Mouse (Mus musculus): ENCODE results near the gene Mea1. TPM values are rescaled to one million over a fixed set of nuclear protein-coding genes. Genes with fewer than 3 reads are reported as not detected.

Mea1 gene
- 10 to 100 TPM; 44.8 to 46.6 TPM for total RNA-seq (2023)

DNA sequence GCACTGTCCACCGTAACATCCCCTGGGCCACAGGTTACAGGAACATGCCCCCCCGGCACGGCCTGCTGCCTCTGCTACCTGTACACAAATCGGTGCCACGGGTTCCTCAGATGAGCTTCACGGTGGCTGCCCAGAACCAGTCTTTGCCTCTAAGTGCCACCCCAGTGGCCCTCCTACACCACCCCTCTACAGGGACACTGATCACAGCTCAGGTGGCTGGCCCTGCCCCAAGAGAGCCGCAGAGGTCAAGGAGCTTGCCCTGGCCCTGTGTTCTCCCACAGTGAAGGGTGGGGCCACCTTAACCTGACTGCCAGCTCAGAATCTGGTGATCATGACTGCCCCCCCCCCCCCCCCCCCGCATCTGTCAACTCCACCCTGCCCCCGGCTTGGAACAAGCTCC is at the start of gene Mea1:
TSS of gene Mea1 (plus strand) at position 378 of the 400 bp plus-strand sequence.

DNA sequence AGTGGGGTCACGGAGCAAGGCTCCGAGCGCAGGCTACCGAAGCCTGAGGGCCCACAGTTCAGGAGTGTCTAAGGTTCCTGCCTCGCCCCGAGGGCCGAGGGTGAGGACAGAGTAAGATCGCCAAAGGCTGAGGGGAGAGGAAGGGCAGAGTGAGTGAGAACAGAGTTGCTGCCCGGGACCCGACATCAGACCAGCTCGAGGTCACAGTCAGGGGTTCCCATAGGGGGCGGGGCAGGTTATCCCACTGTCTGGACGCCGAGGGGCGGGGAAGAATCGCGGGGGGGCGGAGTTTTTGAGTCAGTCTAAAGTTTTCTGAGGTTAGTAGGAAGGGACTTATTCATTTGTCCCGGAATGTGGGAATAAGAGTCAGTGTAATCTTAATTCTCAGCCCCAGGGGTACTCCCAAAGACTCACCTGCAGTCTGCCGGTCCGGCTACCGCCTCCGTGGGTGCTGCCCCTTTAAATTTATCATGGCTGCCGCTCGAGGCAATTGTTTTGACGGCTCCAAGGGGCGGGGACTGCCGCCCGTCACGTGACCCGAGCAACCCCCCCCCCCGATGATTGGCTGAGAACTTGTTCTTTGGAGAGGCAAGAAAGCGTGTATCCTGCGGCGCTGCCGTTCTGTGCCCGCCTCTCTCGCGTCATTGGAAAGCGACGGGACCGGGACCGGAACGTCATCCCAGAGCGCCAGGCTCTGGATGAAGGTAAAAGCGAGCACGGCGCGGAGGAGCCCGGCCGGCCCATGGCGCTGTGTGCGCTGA is 32.9 kb upstream of the Mea1 start, which contains the start of the genes Klc4 and Mrpl2:
TSS of gene Klc4 (minus strand) at position 462 of the 761 bp plus-strand sequence.
TSS of gene Mrpl2 (plus strand) at position 669 of the 761 bp plus-strand sequence.

DNA sequence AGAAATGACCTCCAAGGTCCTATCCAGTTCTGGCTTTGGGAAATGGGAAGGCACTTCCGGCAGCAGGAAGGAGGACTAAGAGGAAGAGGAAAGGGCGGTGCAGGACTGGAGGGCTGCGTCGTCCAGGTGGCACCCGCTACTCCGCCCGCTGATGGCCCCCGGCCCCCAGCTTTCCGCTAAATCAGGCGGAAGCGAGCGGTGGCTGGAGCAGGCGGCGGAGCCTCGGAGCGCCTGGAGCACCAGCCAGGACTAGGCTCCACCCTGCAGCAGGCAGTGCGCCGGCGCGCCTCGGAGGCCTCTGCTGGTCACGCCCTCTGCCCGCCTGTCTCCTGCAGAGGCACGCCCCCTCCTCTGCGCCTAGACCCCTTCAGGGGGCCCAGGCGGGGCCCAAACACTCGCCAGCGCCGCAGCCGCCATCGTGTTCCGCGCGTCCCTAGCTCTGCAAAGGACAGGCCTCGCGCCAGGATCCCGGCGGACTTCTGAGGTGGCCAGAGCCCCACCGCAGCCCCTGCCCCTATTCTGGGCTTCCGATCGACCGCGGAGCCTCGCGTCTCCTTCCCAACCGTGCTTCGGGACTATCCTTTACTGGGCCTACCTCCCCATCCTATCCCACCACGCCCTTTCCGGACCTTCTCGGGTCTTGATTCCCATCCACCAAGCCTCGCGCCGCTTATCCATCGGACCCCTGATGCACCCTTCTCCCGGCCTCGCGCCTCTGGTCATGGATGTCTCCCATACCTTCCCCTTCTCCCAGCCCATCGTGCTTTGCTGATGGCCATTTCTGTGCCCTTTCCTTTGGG is 28.2 kb upstream of the Mea1 start, which contains the start of gene Cul7:
TSS of gene Cul7 (plus strand) at position 106 of the 800 bp plus-strand sequence.

DNA sequence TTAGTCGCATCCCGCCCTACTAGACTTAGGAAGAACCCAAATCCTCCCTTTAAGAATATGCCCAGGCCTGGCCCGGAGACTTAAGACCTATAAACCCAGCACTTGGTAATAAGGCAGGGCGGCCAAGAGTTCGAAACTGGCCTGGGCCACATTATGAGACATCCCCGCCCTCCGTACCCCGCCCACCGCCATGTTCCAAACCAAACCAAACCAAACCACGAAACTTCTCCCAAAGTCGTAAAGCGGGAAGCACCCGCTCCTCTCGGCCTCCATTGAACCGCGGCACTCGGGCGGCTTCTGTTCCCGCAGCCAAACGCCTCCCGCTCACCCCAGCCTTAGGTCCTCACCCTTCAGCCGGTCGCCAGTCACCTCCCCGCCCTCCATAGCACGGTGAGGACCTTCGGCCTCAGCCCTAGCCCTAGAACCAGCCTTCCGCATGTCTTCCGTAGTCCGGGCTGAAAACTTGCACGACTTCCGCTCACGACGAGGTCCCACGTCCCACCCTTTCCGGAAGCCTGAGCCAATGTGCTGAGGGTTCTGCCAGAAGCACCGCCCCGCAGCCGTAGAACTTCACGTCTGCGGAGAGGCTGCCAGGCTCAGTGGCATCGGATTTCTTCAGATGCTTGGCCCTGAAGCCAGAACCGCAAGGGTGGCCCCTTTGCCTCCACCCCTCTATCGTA is 4.6 kb upstream of the Mea1 start, which contains the start of gene Rrp36:
TSS of gene Rrp36 (minus strand) at position 503 of the 680 bp plus-strand sequence.

DNA sequence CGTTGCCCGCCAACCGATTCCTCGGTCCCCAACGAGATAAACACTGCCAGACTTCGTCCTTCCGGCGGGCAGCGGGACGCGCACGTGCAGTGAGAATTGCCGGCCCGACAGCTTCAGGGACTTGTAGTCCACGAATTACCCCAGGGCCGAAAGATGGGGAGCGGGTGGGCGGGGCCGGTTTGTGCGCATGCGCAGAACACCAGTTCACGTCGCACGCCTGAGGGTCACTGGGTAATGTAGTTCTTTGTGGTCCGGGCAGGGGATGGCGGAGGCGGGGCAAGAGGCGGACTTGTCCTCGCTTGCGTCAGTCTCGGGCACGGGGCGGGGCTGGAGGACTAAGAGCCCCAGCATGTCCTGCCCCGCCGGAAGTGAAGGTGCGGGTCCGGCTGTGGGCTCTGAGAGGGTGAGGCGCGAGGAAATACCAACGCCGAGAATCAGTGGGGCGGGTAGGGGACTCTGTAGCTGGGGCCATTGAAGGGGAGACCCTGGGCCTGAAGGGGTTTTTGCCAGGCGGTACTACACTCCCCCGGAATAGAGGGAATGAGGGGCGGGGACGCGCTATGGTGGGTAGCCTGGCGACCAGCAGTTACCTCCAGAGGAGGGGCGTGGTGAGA is 2.3 kb downstream of the Mea1 start, which contains the start of gene Klhdc3:
TSS of gene Klhdc3 (minus strand) at position 155 of the 614 bp plus-strand sequence.

DNA sequence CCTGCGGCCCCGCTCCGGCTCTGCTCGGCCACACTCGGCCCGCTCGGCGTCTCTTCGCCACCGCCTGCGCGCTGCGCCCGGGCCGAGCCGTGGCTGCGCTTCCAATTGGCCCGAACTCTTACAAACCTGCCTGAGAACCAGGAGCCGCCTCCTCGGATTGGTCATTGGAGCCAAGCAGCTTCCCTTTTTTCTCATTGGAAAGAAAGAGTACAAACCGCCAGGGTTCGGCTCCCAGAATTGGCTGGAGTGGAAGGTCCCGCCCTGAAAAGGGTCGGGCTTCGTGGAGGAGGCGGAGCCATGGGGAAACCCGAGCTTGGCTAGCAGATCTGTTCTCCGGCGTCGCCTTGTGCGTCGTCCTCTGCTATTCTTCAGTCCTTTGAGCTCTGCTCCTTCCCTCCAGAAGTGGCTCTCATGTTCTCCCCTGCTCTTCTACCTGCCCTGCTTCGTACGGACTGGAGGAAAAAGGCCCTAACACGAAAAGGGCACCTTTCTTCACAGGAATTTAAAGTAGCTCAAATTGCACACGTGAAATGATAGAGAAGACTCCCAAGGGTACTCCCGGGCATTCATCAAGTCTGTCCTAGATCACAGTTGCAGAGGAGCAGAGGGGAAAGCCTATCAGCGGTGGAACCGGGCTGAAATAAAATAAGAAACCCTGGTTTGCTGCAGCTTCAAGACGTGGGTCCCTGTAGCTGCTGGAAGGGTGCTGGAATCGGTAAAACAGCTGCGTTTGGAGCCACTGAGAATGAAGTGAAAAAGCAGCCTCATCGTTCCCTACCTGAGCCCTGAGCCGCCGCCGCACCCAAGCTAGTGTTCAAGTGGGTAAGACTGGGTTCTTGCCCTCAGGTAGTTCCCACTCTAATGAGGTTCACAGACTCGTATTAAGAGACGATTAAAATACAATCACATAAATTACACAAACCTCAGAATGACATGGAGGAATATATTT is 26.6 kb downstream of the Mea1 start, which contains the start of gene Ppp2r5d:
TSS of gene Ppp2r5d (minus strand) at position 225 of the 949 bp plus-strand sequence.

DNA sequence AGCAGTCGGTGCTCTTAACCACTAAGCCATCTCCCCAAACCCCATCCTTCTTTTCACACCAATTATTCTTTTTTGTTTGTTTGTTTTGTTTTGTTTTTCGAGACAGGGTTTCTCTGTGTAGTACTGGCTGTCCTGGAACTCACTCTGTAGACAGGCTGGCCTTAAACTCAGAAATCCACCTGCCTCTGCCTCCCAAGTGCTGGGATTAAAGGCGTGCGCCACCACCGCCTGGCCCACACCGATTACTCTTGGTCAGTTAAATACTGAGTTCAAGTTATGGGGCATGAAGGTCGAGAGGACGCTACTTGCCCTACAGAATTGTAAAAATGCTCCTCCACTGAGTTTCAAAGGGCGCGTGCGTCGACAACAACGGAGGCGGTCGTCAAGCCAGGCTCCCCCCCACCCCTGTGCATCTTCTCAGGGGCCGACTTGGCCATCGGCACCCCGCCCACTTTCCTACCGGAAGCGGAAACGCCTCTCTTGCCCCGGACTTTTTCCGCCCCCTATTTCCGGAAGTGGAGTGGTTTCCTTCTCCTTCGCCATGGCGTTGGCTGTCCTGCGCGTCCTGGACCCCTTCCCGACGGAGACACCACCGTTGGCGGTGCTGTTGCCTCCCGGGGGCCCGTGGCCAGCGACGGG is 32.5 kb downstream of the Mea1 start, which contains the start of gene Pex6:
TSS of gene Pex6 (plus strand) at position 505 of the 639 bp plus-strand sequence.

DNA sequence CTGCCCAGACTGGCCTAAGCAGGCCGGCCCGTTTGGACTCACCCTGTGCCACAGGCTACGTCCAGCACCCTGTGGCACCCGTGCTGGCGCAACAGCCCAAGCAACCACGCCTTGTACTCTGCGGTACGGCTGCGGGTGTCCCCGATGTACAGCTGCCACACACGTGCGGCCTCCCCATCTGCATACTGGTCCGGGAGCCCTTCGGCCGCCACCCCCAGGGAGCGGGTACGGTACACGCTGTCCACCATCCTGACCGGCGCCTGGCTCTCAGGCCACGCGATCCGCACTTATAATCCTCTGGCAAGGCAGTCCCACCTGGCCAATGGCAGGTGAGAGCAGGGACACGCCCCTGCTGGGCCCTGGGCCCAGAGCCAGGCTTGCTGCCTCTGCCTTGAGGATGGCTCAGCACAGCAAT is 50.3 kb downstream of the Mea1 start, which contains the start of gene Gnmt:
TSS of gene Gnmt (minus strand) at position 265 of the 415 bp plus-strand sequence.

Other genes starting within 250 kb of the Mea1 start
- not detected for gene Crip3, start 249.9 kb upstream of the Mea1 start, total RNA-seq (2023)
- gene Slc22a7, start 240.3 kb upstream of the Mea1 start, total RNA-seq (2023) = not detected
- under 1 TPM; 0.53 to 0.87 TPM for gene Ttbk1, start 191.1 kb upstream of the Mea1 start, total RNA-seq (2023)
- 1 to 10 TPM in 1 of 2 experiments, not detected in 1; 1.1 TPM for gene Dnph1, start 182.1 kb upstream of the Mea1 start, total RNA-seq (2023)
- gene Cul9, start 132.4 kb upstream of the Mea1 start, total RNA-seq (2023) = 10 to 100 TPM; 14.3 to 16.6 TPM
- gene Srf, start 122.6 kb upstream of the Mea1 start, total RNA-seq (2023) = 10 to 100 TPM; 74.1 to 76.7 TPM
- not detected for gene Ptk7, start 49.3 kb upstream of the Mea1 start, total RNA-seq (2023)
- gene Klc4, start 32.8 kb upstream of the Mea1 start, total RNA-seq (2023) = 10 to 100 TPM; 13.0 to 16.7 TPM
- gene Mrpl2, start 32.6 kb upstream of the Mea1 start, total RNA-seq (2023) = 10 to 100 TPM; 30.7 to 32.8 TPM
- gene Cul7, start 28.5 kb upstream of the Mea1 start, total RNA-seq (2023) = 1 to 10 TPM; 6.7 to 7.6 TPM
- 10 to 100 TPM; 28.2 to 34.0 TPM for gene Rrp36, start 4.4 kb upstream of the Mea1 start, total RNA-seq (2023)
- gene Klhdc3, start 2.1 kb downstream of the Mea1 start, total RNA-seq (2023) = 10 to 100 TPM; 42.8 to 54.6 TPM
- 10 to 100 TPM; 46.9 to 48.3 TPM for gene Ppp2r5d, start 26.3 kb downstream of the Mea1 start, total RNA-seq (2023)
- 10 to 100 TPM; 27.9 to 32.0 TPM for gene Pex6, start 32.7 kb downstream of the Mea1 start, total RNA-seq (2023)
- gene Gnmt, start 50.4 kb downstream of the Mea1 start, total RNA-seq (2023) = 1 to 10 TPM; 1.8 to 6.1 TPM
- 10 to 100 TPM; 51.7 to 54.6 TPM for gene Cnpy3, start 73.4 kb downstream of the Mea1 start, total RNA-seq (2023)
- not detected for gene Ptcra, start 84.9 kb downstream of the Mea1 start, total RNA-seq (2023)
- 10 to 100 TPM; 16.8 to 24.2 TPM for gene 2310039H08Rik, start 93.8 kb downstream of the Mea1 start, total RNA-seq (2023)
- gene Rpl7l1, start 103.9 kb downstream of the Mea1 start, total RNA-seq (2023) = 10 to 100 TPM; 54.9 to 65.9 TPM
- gene Bicral, start 179.7 kb downstream of the Mea1 start, total RNA-seq (2023) = 10 to 100 TPM; 39.4 to 55.6 TPM
- 10 to 100 TPM; 15.6 to 16.2 TPM for gene Tbcc, start 211.9 kb downstream of the Mea1 start, total RNA-seq (2023)
- not detected for gene Prph2, start 231.7 kb downstream of the Mea1 start, total RNA-seq (2023)